Mouse (Mus musculus) kidney, adult 2 months (tissue): Measurements from ENCODE around the gene Pdrg1.

Experiments
- CTCF ChIP-seq: fragments of 200-500 bp; conservative IDR thresholded peaks from 2 replicates; pipeline ENCODE4 v1.5.1; 2011; ENCODE audit warnings: low read depth, mild to moderate bottlenecking, control low read depth, low read length, moderate library complexity, mixed read lengths; ENCODE audit not compliant: insufficient read depth, insufficient read length
- POLR2A ChIP-seq: fragments of 200-500 bp; IDR thresholded peaks from one replicate; pipeline ENCODE4 v1.6.1; 2011; ENCODE audit warnings: low read depth, low read length, control low read depth

- TF ChIP-seq POLR2A (no peak), CTCF (no peak)
Observed at GRCm38 (mm10) chr2:153022855-153023254, 7.6 kb upstream of the Pdrg1 start.
